Comparison of ENCODE assay signal across 15 mouse cellular contexts in genomic region chr11:65367825-65368224, GRCm38 (mm10).
A peak's percentile ranks its signal among the peaks of the same experiment; 100 is the strongest.
DNase-seq lines count a peak whose midpoint lies in the region; ATAC-seq and TF ChIP-seq lines count a peak whose summit lies in the region.
"Had no signal": no experiment of that assay in that cellular context is flagged by ENCODE, and none has a peak within 500 bp of the region (broad histone marks: within the 10 kb centered on the region; RNA-seq: fewer than 3 reads in every experiment).

No protein-coding gene starts in this region.

- no peak for TF ChIP-seq POLR2A in testis, adult 2 months (IDR thresholded peaks at IDR 0.05; ENCODE audit: control insufficient read depth, low read depth, low read length)

- peak; percentile 69; the same call in 1 of the 2 replicates for TF ChIP-seq EP300 in heart, postnatal 0 days (IDR thresholded peaks at IDR 0.05; ENCODE audit: low read depth)
- peak; percentile 39 for TF ChIP-seq EP300 in stomach, postnatal 0 days (optimal IDR thresholded peaks at IDR 0.05)

- H3K9ac ChIP-seq in heart, postnatal 0 days (replicated peaks; ENCODE audit: low read depth, low read length) = no peak overlapping the region
- H3K9ac ChIP-seq in stomach, postnatal 0 days (ENCODE audit: low read length) = no peak overlapping the region
- no peak overlapping the region for H3K9ac ChIP-seq in midbrain, embryonic 15.5 days
- H3K9ac ChIP-seq: hindbrain, embryonic 12.5 days; midbrain, embryonic 13.5 days had no signal

- DNase-seq in adrenal gland, postnatal 10 days = peak; percentile 43
- DNase-seq in adrenal gland, postnatal 4 days (ENCODE audit: low spot score in 2 of 2) = no peak
- DNase-seq in testis, postnatal 10 days (ENCODE audit: low spot score) = no peak
- peak; percentile 69 for DNase-seq in heart, postnatal 0 days (ENCODE audit: low spot score)
- no peak for DNase-seq in stomach, postnatal 0 days (ENCODE audit: low spot score)
- DNase-seq in layer of hippocampus, postnatal 36 days = no peak
- DNase-seq: cerebellum, postnatal 25 days; gastrocnemius, postnatal 25 days; kidney, adult 8-10 months had no signal

- TF ChIP-seq CTCF in testis, adult 2 months (IDR thresholded peaks at IDR 0.05; ENCODE audit: control insufficient read depth, insufficient read depth, insufficient replicate concordance, low read depth, low read length) = no peak
- TF ChIP-seq CTCF in heart, postnatal 0 days (IDR thresholded peaks at IDR 0.05; ENCODE audit: low read depth) = no peak
- TF ChIP-seq CTCF in stomach, postnatal 0 days (IDR thresholded peaks at IDR 0.05; ENCODE audit: low read depth) = no peak

- 0 out of 2 replicates have a peak overlapping the region, but pooled peaks have one; percentile 48 for H3K27ac ChIP-seq in testis, adult 2 months (ENCODE audit: control insufficient read depth, insufficient read depth, low read depth, low read length)
- peak overlapping the region; percentile 94 for H3K27ac ChIP-seq in heart, postnatal 0 days (ENCODE audit: low read depth)
- H3K27ac ChIP-seq in stomach, postnatal 0 days (replicated peaks) = peak overlapping the region; percentile 49; the same call in 1 of the 2 replicates
- no peak overlapping the region for H3K27ac ChIP-seq in midbrain, embryonic 15.5 days
- H3K27ac ChIP-seq: hindbrain, embryonic 12.5 days; midbrain, embryonic 13.5 days had no signal

- H3K4me2 ChIP-seq in heart, postnatal 0 days (ENCODE audit: low read depth, low read length) = no peak overlapping the region
- H3K4me2 ChIP-seq in stomach, postnatal 0 days (replicated peaks; ENCODE audit: low read depth) = no peak overlapping the region
- no peak overlapping the region for H3K4me2 ChIP-seq in midbrain, embryonic 15.5 days
- H3K4me2 ChIP-seq: hindbrain, embryonic 12.5 days; midbrain, embryonic 13.5 days had no signal

- no peaks in the 10 kb centered on the region; the same call in 1 of the 2 replicates for H3K4me1 ChIP-seq in testis, adult 2 months (ENCODE audit: control insufficient read depth, insufficient read depth, low read length)
- peaks cover 33% of the 10 kb centered on the region for H3K4me1 ChIP-seq in heart, postnatal 0 days (ENCODE audit: control insufficient read depth, insufficient read depth)
- H3K4me1 ChIP-seq in stomach, postnatal 0 days (replicated peaks; ENCODE audit: control insufficient read depth, insufficient read depth) = peaks cover 2% of the 10 kb centered on the region; the same call in 1 of the 2 replicates
- H3K4me1 ChIP-seq in midbrain, embryonic 15.5 days = no peaks in the 10 kb centered on the region
- H3K4me1 ChIP-seq: hindbrain, embryonic 12.5 days; midbrain, embryonic 13.5 days had no signal

- no peaks in the 10 kb centered on the region for H3K36me3 ChIP-seq in testis, adult 2 months (ENCODE audit: control insufficient read depth, insufficient read depth, low read length)
- H3K36me3 ChIP-seq in heart, postnatal 0 days (replicated peaks; ENCODE audit: control insufficient read depth, insufficient read depth, low read length) = no peaks in the 10 kb centered on the region
- no peaks in the 10 kb centered on the region for H3K36me3 ChIP-seq in stomach, postnatal 0 days (ENCODE audit: control insufficient read depth, insufficient read depth, low read length)
- no peaks in the 10 kb centered on the region for H3K36me3 ChIP-seq in midbrain, embryonic 15.5 days (replicated peaks)
- H3K36me3 ChIP-seq: G1E; hindbrain, embryonic 12.5 days; midbrain, embryonic 13.5 days had no signal

- no peak overlapping the region for H3K4me3 ChIP-seq in testis, adult 2 months (ENCODE audit: control insufficient read depth, low read depth, low read length)
- no peak overlapping the region for H3K4me3 ChIP-seq in heart, postnatal 0 days (ENCODE audit: low read depth, low read length)
- no peak overlapping the region for H3K4me3 ChIP-seq in stomach, postnatal 0 days (ENCODE audit: low read depth, low read length)
- no peak overlapping the region for H3K4me3 ChIP-seq in midbrain, embryonic 15.5 days
- H3K4me3 ChIP-seq: hindbrain, embryonic 12.5 days; midbrain, embryonic 13.5 days had no signal

- no peaks in the 10 kb centered on the region for H3K27me3 ChIP-seq in testis, adult 2 months (ENCODE audit: control insufficient read depth, insufficient read depth, low read length)
- no peaks in the 10 kb centered on the region for H3K27me3 ChIP-seq in heart, postnatal 0 days (ENCODE audit: control insufficient read depth, insufficient read depth, low read length)
- no peaks in the 10 kb centered on the region for H3K27me3 ChIP-seq in stomach, postnatal 0 days (ENCODE audit: control insufficient read depth, insufficient read depth, low read length)
- H3K27me3 ChIP-seq in midbrain, embryonic 15.5 days (replicated peaks) = no peaks in the 10 kb centered on the region
- H3K27me3 ChIP-seq: hindbrain, embryonic 12.5 days; midbrain, embryonic 13.5 days had no signal

- H3K9me3 ChIP-seq in heart, postnatal 0 days (replicated peaks; ENCODE audit: control insufficient read depth, low read length) = no peaks in the 10 kb centered on the region
- no peaks in the 10 kb centered on the region for H3K9me3 ChIP-seq in stomach, postnatal 0 days (ENCODE audit: control insufficient read depth, low read length)
- H3K9me3 ChIP-seq in midbrain, embryonic 15.5 days = no peaks in the 10 kb centered on the region
- H3K9me3 ChIP-seq: G1E; hindbrain, embryonic 12.5 days; midbrain, embryonic 13.5 days had no signal

- ATAC-seq in heart, postnatal 0 days (ENCODE audit: insufficient read depth, low read depth) = 0 out of 2 replicates have a peak, but pooled peaks have one; percentile 19
- ATAC-seq in stomach, postnatal 0 days (ENCODE audit: low FRiP score, low TSS enrichment) = no peak
- ATAC-seq in midbrain, embryonic 15.5 days (replicated peaks) = no peak
- ATAC-seq: forebrain, embryonic 14.5 days; midbrain, embryonic 13.5 days had no signal

- 37% methylated on average over 5 of the region's 5 CpGs for WGBS in heart, postnatal 0 days
- 52% methylated on average over 5 of the region's 5 CpGs for WGBS in stomach, postnatal 0 days
- WGBS in midbrain, embryonic 15.5 days = 67% methylated on average over 5 of the region's 5 CpGs

Comparison
In these comparisons a context has a peak if more than half of its experiments do, and no peak if none do; other contexts are left out.
1. DNase-seq: peak in adrenal gland, postnatal 10 days (single experiment) and heart, postnatal 0 days (single experiment); none in adrenal gland, postnatal 4 days (0 of 2), testis, postnatal 10 days (single experiment), stomach, postnatal 0 days (single experiment) and layer of hippocampus, postnatal 36 days (0 of 2).